26 mouse cellular contexts compared by ENCODE assay signal in the genomic region with DNA sequence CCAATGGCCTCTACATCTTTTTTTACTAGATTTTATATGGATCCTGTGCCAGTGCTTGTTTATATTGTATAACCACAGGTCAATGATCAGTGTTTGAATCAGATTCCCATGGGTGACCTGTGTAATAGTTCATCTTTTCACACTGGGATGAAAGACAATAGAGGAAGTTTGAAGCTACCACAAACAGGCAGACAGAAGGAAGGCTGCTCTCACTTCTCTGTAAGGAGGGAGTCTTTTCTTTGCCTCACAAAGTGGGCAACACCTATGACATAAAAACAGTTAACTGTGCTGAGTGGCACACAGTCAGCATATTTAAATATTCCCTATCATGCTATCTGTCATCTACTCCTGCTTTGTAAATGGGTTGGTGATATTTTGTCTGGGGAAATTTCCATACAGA.
"Had no signal": no experiment of that assay in that cellular context is flagged by ENCODE, and none has a peak within 500 bp of the region (broad histone marks: within the 10 kb centered on the region; RNA-seq: fewer than 3 reads in every experiment).

No protein-coding gene starts in this region.

- H3K27me3 ChIP-seq: heart, embryonic 12.5 days; intestine, embryonic 15.5 days; kidney, embryonic 15.5 days; limb, embryonic 15.5 days had no signal

- H3K27ac ChIP-seq: heart, embryonic 10.5 days; hindbrain, embryonic 10.5 days; hindbrain, embryonic 12.5 days; hindbrain, embryonic 14.5 days; intestine, embryonic 15.5 days; kidney, embryonic 15.5 days; kidney, postnatal 0 days; limb, embryonic 13.5 days; limb, embryonic 15.5 days had no signal

- H3K36me3 ChIP-seq: heart, embryonic 10.5 days; heart, embryonic 12.5 days; hindbrain, embryonic 10.5 days; hindbrain, embryonic 12.5 days; intestine, embryonic 15.5 days; kidney, embryonic 15.5 days; limb, embryonic 13.5 days; limb, embryonic 15.5 days had no signal

- H3K9ac ChIP-seq: heart, embryonic 12.5 days; hindbrain, embryonic 12.5 days; hindbrain, embryonic 14.5 days; intestine, embryonic 15.5 days; kidney, embryonic 15.5 days; limb, embryonic 13.5 days; limb, embryonic 15.5 days had no signal

- H3K9me3 ChIP-seq: heart, embryonic 10.5 days; heart, embryonic 12.5 days; hindbrain, embryonic 10.5 days; hindbrain, embryonic 12.5 days; intestine, embryonic 15.5 days; kidney, embryonic 15.5 days; limb, embryonic 13.5 days; limb, embryonic 15.5 days had no signal

- ATAC-seq: hindbrain, embryonic 16.5 days; inflammation-experienced regulatory T-cells, adult 6 months; intestine, embryonic 15.5 days; intestine, postnatal 0 days had no signal

- H3K4me3 ChIP-seq: heart, embryonic 10.5 days; heart, embryonic 12.5 days; hindbrain, embryonic 10.5 days; hindbrain, embryonic 12.5 days; intestine, embryonic 15.5 days; kidney, embryonic 15.5 days; limb, embryonic 13.5 days; limb, embryonic 15.5 days had no signal

- H3K4me1 ChIP-seq: heart, embryonic 12.5 days; intestine, embryonic 15.5 days; limb, embryonic 15.5 days had no signal

- DNase-seq: gastrocnemius, postnatal 14 days; gastrocnemius, postnatal 36 days; heart, adult 18-20 months; heart, postnatal 10 days; heart, postnatal 4 days; kidney, adult 18-20 months; kidney, adult 9 months; kidney, postnatal 14 days; kidney, postnatal 36 days; layer of hippocampus, adult 9-11 months; layer of hippocampus, postnatal 36 days; left cerebral cortex, postnatal 4 days had no signal

- H3K4me2 ChIP-seq: heart, embryonic 12.5 days; hindbrain, embryonic 12.5 days; hindbrain, embryonic 14.5 days; intestine, embryonic 15.5 days; kidney, embryonic 15.5 days; limb, embryonic 13.5 days; limb, embryonic 15.5 days; liver, embryonic 11.5 days had no signal
